Mouse (Mus musculus) liver, embryonic 14.5 days (tissue): ENCODE data around the gene Pilrb1. TPM values are rescaled to one million over a fixed set of nuclear protein-coding genes. Genes with fewer than 3 reads are reported as not detected.
"Not testable (repeated sequence)": the region's sequence is repeated elsewhere in the genome, so short reads cannot be mapped to it uniquely, and the experiment has no call there.

Source experiments
- ATAC-seq: fragments of 200-750 bp; cut with Nextera tagmentation; 2 replicates; pipeline ENCODE4 v1.8.0; 2017; ENCODE audit warnings: moderate number of reproducible peaks, mild to moderate bottlenecking, moderate library complexity; ENCODE audit not compliant: insufficient read depth
- DNase-seq, 3 experiments: peaks; one replicate each; pipeline ENCODE4 v3.0.0-alpha.2; 2012 to 2013; ENCODE audit warnings: low read depth in 3 of 3, low spot score in 3 of 3
- H3K27ac ChIP-seq: fragments of 300-500 bp; sonication (generic); 2 replicates; pipeline ENCODE4 v1.5.1; 2014; ENCODE audit warnings: moderate library complexity, mild to moderate bottlenecking, control low read depth, inconsistent platforms
- H3K27me3 ChIP-seq: fragments of 300-500 bp; sonication (generic); 2 replicates; pipeline ENCODE4 v1.6.1; 2014; ENCODE audit warnings: mild to moderate bottlenecking, low read length, moderate library complexity; ENCODE audit not compliant: control insufficient read depth, insufficient read depth
- H3K36me3 ChIP-seq: fragments of 300-500 bp; sonication (generic); replicated peaks from 2 replicates; pipeline ENCODE4 v1.6.1; 2014; ENCODE audit warnings: low read depth; ENCODE audit not compliant: control insufficient read depth, insufficient read depth
- H3K4me1 ChIP-seq, 2 experiments: fragments of 200-500 bp in 1 of 2; fragments of 300-500 bp in 1 of 2; sonication (generic) in 1 of 2; replicated peaks; 2 replicates each; pipeline ENCODE4 v1.6.1; 2012 to 2014; ENCODE audit warnings: antibody characterized with exemption in 1 of 2, inconsistent platforms in 1 of 2, low read length in 1 of 2; ENCODE audit not compliant: control insufficient read depth in 2 of 2, insufficient read depth in 2 of 2
- H3K4me2 ChIP-seq: fragments of 300-500 bp; sonication (generic); 2 replicates; pipeline ENCODE4 v1.6.1; 2014; ENCODE audit warnings: low read depth, mild to moderate bottlenecking, control low read depth, moderate library complexity
- H3K4me3 ChIP-seq, 2 experiments: fragments of 200-500 bp in 1 of 2; fragments of 300-500 bp in 1 of 2; sonication (generic) in 1 of 2; 2 replicates each; pipeline ENCODE4 v1.5.1; 2012 to 2014; ENCODE audit warnings: low read depth in 2 of 2, low read length in 2 of 2, mild to moderate bottlenecking in 2 of 2, control low read depth in 1 of 2, inconsistent platforms in 1 of 2, moderate library complexity in 1 of 2; ENCODE audit not compliant: insufficient read depth in 1 of 2
- H3K9ac ChIP-seq: fragments of 300-500 bp; sonication (generic); replicated peaks from 2 replicates; pipeline ENCODE4 v1.6.1; 2014; ENCODE audit warnings: mild to moderate bottlenecking, control low read depth, moderate library complexity
- H3K9me3 ChIP-seq: fragments of 300-500 bp; sonication (generic); 2 replicates; pipeline ENCODE4 v1.6.1; 2016; ENCODE audit warnings: low read length, mixed read lengths; ENCODE audit not compliant: control insufficient read depth
- CTCF ChIP-seq: IDR thresholded peaks from 2 replicates; pipeline ENCODE4 v1.5.1; 2016; ENCODE audit warnings: antibody characterized with exemption, low read depth, control low read depth
- EP300 ChIP-seq: IDR thresholded peaks from 2 replicates; pipeline ENCODE4 v1.6.1; 2016; ENCODE audit warnings: antibody characterized with exemption, low read depth
- WGBS: fragments of 180-500 bp; shearing (Covaris S2); extraction: QIAGEN DNeasy Blood & Tissue Kit; methylation state at CpG from one replicate; pipeline ENCODE4 v1.1.7; 2014; ENCODE audit not compliant: insufficient replicate concordance; 5-methylcytosine and 5-hydroxymethylcytosine counted together
- polyA plus RNA-seq, 2 experiments: library from polyadenylated mRNA; depleted of rRNA in 1 of 2; stranded (reverse) in 1 of 2; unstranded in 1 of 2; fragments of >200 nt; fragmentation: Nextera tagmentation in 1 of 2; extraction: Ambion mirVana in 1 of 2; gene quantifications; 2 replicates each; pipeline versions ENCODE4 v1.2.1 to v1.2.3; 2012 to 2014

Gene Pilrb1
- polyA plus RNA-seq (2012; rRNA removed) (2.2 and 3.0 TPM in 2 replicates), polyA plus RNA-seq (2014; fragmentation: Nextera tagmentation; extraction: Ambion mirVana) (3.1 and 3.8 TPM in 2 replicates)

DNA sequence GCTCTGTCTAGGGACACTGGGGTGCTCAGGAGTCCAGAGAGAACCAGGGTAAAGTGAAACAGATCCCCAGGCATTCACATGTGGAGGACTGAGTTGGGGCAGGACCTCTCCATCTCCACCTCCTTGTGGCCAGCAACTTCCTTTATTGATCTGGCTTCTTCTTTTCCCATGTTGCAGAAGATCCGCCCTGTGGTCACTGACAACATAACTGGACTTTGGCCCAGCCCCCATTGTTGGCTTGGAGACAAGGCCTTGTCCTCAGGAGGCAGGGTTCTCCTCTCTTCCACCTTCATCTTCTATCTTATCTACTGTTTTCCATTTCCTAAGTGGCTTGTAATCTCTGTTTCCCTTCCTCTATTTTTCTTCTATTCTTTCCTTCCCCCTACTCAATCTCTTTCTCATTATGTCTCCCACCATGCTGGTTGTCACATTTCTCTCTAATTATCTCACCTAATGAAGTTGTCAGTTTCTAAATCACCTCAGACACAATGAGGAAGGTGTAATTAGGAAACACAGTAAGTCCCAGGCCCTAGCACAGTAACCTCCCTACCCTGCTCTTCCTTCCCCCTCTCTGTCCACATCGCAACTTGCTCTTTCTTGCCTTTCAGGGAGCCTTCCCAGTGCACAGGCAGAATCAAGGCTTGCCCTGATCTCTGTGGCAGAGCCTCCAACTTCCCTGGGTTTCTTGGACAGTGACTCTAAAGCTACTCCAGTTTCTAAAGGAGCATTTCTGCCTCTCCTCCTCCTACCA, at the start of gene Pilrb1:
Gene Pilrb1, minus strand, starts transcription at position 147 of the 751 bp plus-strand sequence.
- not testable (repeated sequence) for H3K4me1 ChIP-seq, H3K27ac ChIP-seq, H3K27me3 ChIP-seq, H3K36me3 ChIP-seq, DNase-seq, H3K9me3 ChIP-seq, H3K4me3 ChIP-seq, H3K9ac ChIP-seq, H3K4me2 ChIP-seq, ATAC-seq
- 24% methylated on average over 2 of the region's 2 CpGs for WGBS

DNA sequence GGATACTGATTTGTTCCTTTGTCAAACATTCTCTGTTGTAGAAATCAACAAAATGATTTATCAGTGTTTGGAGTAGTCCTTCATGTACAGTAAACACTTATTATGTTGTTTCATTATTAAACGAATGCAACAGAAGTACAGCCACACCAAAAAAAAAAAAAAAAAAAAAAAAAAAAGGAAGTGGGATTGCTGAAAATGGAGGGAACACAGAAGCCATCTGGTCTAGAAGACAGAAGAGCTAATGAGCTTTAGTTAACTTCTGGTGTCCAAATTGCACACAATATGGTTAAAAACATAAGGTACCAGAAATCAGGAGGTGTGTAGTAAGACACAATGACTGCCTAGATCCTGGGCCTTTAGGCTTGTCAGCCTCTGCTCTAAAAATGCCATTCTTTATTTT, 39.9 kb upstream of the Pilrb1 start:
- no peak overlapping the region for H3K9ac ChIP-seq

GRCm38 (mm10) chr5:137892954-137893353, 35.0 kb upstream of the Pilrb1 start:
- Histone ChIP-seq H3K4me2 (no peak overlapping the region), H3K27me3 (no peaks in the 10 kb centered on the region), H3K27ac (no peak overlapping the region), H3K4me3 (no peak overlapping the region), H3K4me1 (no peaks in the 10 kb centered on the region), H3K36me3 (no peaks in the 10 kb centered on the region), H3K9ac (no peak overlapping the region), H3K9me3 (no peaks in the 10 kb centered on the region)
- ATAC-seq (no peak), DNase-seq (no peak)
- TF ChIP-seq EP300 (no peak), CTCF (peak; percentile 55)
- WGBS: 35% methylated on average over 1 of the region's 1 CpGs

More for the DNA sequence above, 39.9 kb upstream of the Pilrb1 start:
- WGBS: 32% methylated on average over 1 of the region's 1 CpGs
- TF ChIP-seq EP300 (no peak), CTCF (no peak)
- ATAC-seq: no peak
- no peak for DNase-seq
- Histone ChIP-seq H3K4me3 (no peak overlapping the region), H3K9me3 (no peaks in the 10 kb centered on the region), H3K4me1 (no peaks in the 10 kb centered on the region), H3K27me3 (no peaks in the 10 kb centered on the region), H3K36me3 (no peaks in the 10 kb centered on the region), H3K4me2 (no peak overlapping the region), H3K27ac (no peak overlapping the region)

DNA sequence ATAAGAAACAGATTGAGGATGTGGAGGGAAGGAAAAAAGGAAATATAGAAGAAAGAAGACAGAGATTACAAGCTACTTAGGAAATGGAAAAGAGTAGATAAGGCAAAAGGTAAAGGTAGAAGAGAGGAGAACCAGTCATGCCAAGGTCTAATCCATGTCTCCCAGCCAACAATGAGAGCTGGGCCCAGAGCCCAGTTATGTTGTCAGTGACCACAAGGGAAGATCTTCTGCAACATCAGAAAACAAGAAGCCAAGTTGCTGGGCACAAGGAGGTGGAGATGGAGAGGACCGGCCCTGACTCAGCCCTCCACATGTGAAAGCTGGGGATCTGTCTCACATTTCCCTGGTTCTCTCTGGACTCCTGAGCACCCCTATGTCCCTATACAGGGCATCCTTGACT, 29.8 kb upstream of the Pilrb1 start:
- no peak overlapping the region for H3K4me3 ChIP-seq
- ATAC-seq (no peak), DNase-seq (no peak)
- no peaks in the 10 kb centered on the region for H3K4me1 ChIP-seq
- no peak for TF ChIP-seq EP300
- TF ChIP-seq CTCF: no peak
- WGBS: 93% methylated on average over 1 of the region's 1 CpGs
- H3K36me3 ChIP-seq: no peaks in the 10 kb centered on the region
- H3K27ac ChIP-seq: no peak overlapping the region
- H3K27me3 ChIP-seq: no peaks in the 10 kb centered on the region
- no peak overlapping the region for H3K4me2 ChIP-seq
- no peaks in the 10 kb centered on the region for H3K9me3 ChIP-seq
- H3K9ac ChIP-seq: no peak overlapping the region

GRCm38 (mm10) chr5:137885894-137886293, 28.0 kb upstream of the Pilrb1 start:
- no peaks in the 10 kb centered on the region for H3K9me3 ChIP-seq
- H3K36me3 ChIP-seq: no peaks in the 10 kb centered on the region
- no peak overlapping the region for H3K27ac ChIP-seq
- ATAC-seq (no peak), DNase-seq (peak; percentile 4 to 33 (median 12))
- H3K4me2 ChIP-seq: no peak overlapping the region
- WGBS: 0% methylated on average over 2 of the region's 2 CpGs
- TF ChIP-seq EP300 (no peak), CTCF (peak; percentile 59)
- no peaks in the 10 kb centered on the region for H3K27me3 ChIP-seq
- H3K9ac ChIP-seq: no peak overlapping the region
- H3K4me1 ChIP-seq: no peaks in the 10 kb centered on the region
- H3K4me3 ChIP-seq: no peak overlapping the region
